Comparison of ENCODE assay signal across 24 mouse cellular contexts in genomic region chr3:152295896-152296295, GRCm38 (mm10). TPM values are rescaled to one million over a fixed set of nuclear protein-coding genes. Genes with fewer than 3 reads are reported as not detected.
"Had no signal": no experiment of that assay in that cellular context is flagged by ENCODE, and none has a peak within 500 bp of the region (broad histone marks: within the 10 kb centered on the region; RNA-seq: fewer than 3 reads in every experiment).

No protein-coding gene starts in this region.

- H3K4me2 ChIP-seq: heart, embryonic 11.5 days; hindbrain, embryonic 13.5 days; hindbrain, embryonic 15.5 days; kidney, embryonic 15.5 days; limb, embryonic 13.5 days; limb, embryonic 15.5 days; liver, embryonic 12.5 days had no signal

- H3K4me3 ChIP-seq: hindbrain, embryonic 13.5 days; hindbrain, embryonic 15.5 days; kidney, embryonic 15.5 days; limb, embryonic 13.5 days; limb, embryonic 15.5 days; liver, embryonic 12.5 days had no signal

- H3K9me3 ChIP-seq: hindbrain, embryonic 13.5 days; hindbrain, embryonic 15.5 days; kidney, embryonic 15.5 days; limb, embryonic 13.5 days; limb, embryonic 15.5 days; liver, embryonic 12.5 days had no signal

- H3K4me1 ChIP-seq: hindbrain, embryonic 13.5 days; hindbrain, embryonic 15.5 days; kidney, embryonic 15.5 days; liver, embryonic 12.5 days had no signal

- H3K27me3 ChIP-seq: hindbrain, embryonic 13.5 days; hindbrain, embryonic 15.5 days; kidney, embryonic 15.5 days; limb, embryonic 13.5 days; limb, embryonic 15.5 days; liver, embryonic 12.5 days had no signal

- DNase-seq: forebrain, postnatal 0 days; gastrocnemius, postnatal 14 days; gastrocnemius, postnatal 36 days; heart, postnatal 14 days; heart, postnatal 36 days; kidney, adult 11 months; kidney, adult 2 months; kidney, adult 9 months; kidney, postnatal 14 days; kidney, postnatal 36 days; layer of hippocampus, adult 9-11 months; layer of hippocampus, postnatal 36 days; left cerebral cortex, postnatal 4 days had no signal

- H3K9ac ChIP-seq: forebrain, postnatal 0 days; hindbrain, embryonic 13.5 days; hindbrain, embryonic 15.5 days; kidney, embryonic 15.5 days; limb, embryonic 13.5 days; limb, embryonic 15.5 days; liver, embryonic 12.5 days had no signal

- ATAC-seq: forebrain, postnatal 0 days; hindbrain, postnatal 0 days; intestine, embryonic 16.5 days; liver, embryonic 12.5 days had no signal

- H3K27ac ChIP-seq: hindbrain, embryonic 13.5 days; hindbrain, embryonic 15.5 days; hindbrain, postnatal 0 days; kidney, embryonic 15.5 days; kidney, postnatal 0 days; limb, embryonic 13.5 days; limb, embryonic 15.5 days; liver, embryonic 12.5 days had no signal

RNA-seq across cellular contexts. Expression of gene Nexn, which starts 29.7 kb away (rescaled TPM):
- polyA plus RNA-seq: liver, adult 2 months had no signal
